Mouse (Mus musculus) thymus, adult 2 months (tissue): Measurements from ENCODE around the gene Gm8994. TPM values are rescaled to one million over a fixed set of nuclear protein-coding genes. Genes with fewer than 3 reads are reported as not detected.
"Not testable (repeated sequence)": the region's sequence is repeated elsewhere in the genome, so short reads cannot be mapped to it uniquely, and the experiment has no call there.

Experiments used
- DNase-seq: peaks from one replicate; pipeline ENCODE4 v3.0.0; 2021
- H3K27ac ChIP-seq: fragments of 200-500 bp; 2 replicates; pipeline ENCODE4 v1.5.1; 2012; ENCODE audit warnings: low read length, control low read depth; ENCODE audit not compliant: control insufficient read depth, insufficient read depth
- H3K27me3 ChIP-seq: fragments of 200-500 bp; 2 replicates; pipeline ENCODE4 v1.6.1; 2012; ENCODE audit warnings: mild to moderate bottlenecking, low read length, moderate library complexity, mixed read lengths; ENCODE audit not compliant: control insufficient read depth, insufficient read depth
- H3K36me3 ChIP-seq: fragments of 200-500 bp; 2 replicates; pipeline ENCODE4 v1.6.1; 2012; ENCODE audit warnings: mild to moderate bottlenecking, low read length, moderate library complexity; ENCODE audit not compliant: control insufficient read depth, insufficient read depth
- H3K4me1 ChIP-seq: fragments of 200-500 bp; replicated peaks from 2 replicates; pipeline ENCODE4 v1.6.1; 2012; ENCODE audit warnings: low read length; ENCODE audit not compliant: control insufficient read depth, insufficient read depth
- H3K4me3 ChIP-seq: fragments of 200-500 bp; 2 replicates; pipeline ENCODE4 v1.5.1; 2012; ENCODE audit warnings: mild to moderate bottlenecking, low read length, control low read depth, moderate library complexity; ENCODE audit not compliant: control insufficient read depth, insufficient read depth
- CTCF ChIP-seq: fragments of 200-500 bp; IDR thresholded peaks from 2 replicates; pipeline ENCODE4 v1.5.1; 2012; ENCODE audit warnings: mild to moderate bottlenecking, control low read depth, low read length, moderate library complexity, borderline replicate concordance; ENCODE audit not compliant: control insufficient read depth, poor library complexity, insufficient read depth; ENCODE audit errors: extremely low read depth
- POLR2A ChIP-seq: fragments of 200-500 bp; IDR thresholded peaks from 2 replicates; pipeline ENCODE4 v1.6.1; 2012; ENCODE audit warnings: mild to moderate bottlenecking, low read length, control low read depth, moderate library complexity; ENCODE audit not compliant: control insufficient read depth, poor library complexity, insufficient read depth; ENCODE audit errors: extremely low read depth
- WGBS: fragments of 180-500 bp; shearing (Covaris S2); methylation state at CpG from one replicate; pipeline ENCODE4 v1.1.7; 2018; 5-methylcytosine and 5-hydroxymethylcytosine counted together
- polyA plus RNA-seq: library from polyadenylated mRNA; depleted of rRNA; stranded (reverse); fragments of >200 nt; gene quantifications from 2 replicates; pipeline ENCODE4 v1.2.3, GENCODE M21; 2012

Gene Gm8994
- polyA plus RNA-seq, 1 experiment: 0.08 TPM

- H3K27ac ChIP-seq: no peak overlapping the region
- H3K27me3 ChIP-seq: no peaks in the 10 kb centered on the region
- TF ChIP-seq POLR2A (no peak), CTCF (peak; percentile 43; the same call in 1 of the 2 replicates)
- H3K4me3 ChIP-seq: no peak overlapping the region
- no peaks in the 10 kb centered on the region for H3K4me1 ChIP-seq
- H3K36me3 ChIP-seq: no peaks in the 10 kb centered on the region
- no peak for DNase-seq
- 87% methylated on average over 6 of the region's 6 CpGs for whole genome bisulfite sequencing
These were observed 33.6 kb upstream of the Gm8994 start for GRCm38 (mm10) chr6:136293700-136294099.

- no peak overlapping the region for H3K4me3 ChIP-seq
- H3K4me1 ChIP-seq: no peaks in the 10 kb centered on the region
- no peaks in the 10 kb centered on the region for H3K27me3 ChIP-seq
- TF ChIP-seq CTCF: no peak
- no peaks in the 10 kb centered on the region for H3K36me3 ChIP-seq
- WGBS: 87% methylated on average over 4 of the region's 4 CpGs
- H3K27ac ChIP-seq: no peak overlapping the region
- DNase-seq: no peak
These were observed 31.5 kb upstream of the Gm8994 start for GRCm38 (mm10) chr6:136295821-136296220.

- DNase-seq: no peak
- Histone ChIP-seq H3K4me3 (no peak overlapping the region), H3K36me3 (no peaks in the 10 kb centered on the region), H3K4me1 (no peaks in the 10 kb centered on the region), H3K27ac (no peak overlapping the region), H3K27me3 (no peaks in the 10 kb centered on the region)
- WGBS: 89% methylated on average over 2 of the region's 2 CpGs
- TF ChIP-seq POLR2A (no peak), CTCF (no peak)
These were observed 31.1 kb upstream of the Gm8994 start for GRCm38 (mm10) chr6:136296251-136296650.

GRCm38 (mm10) chr6:136303514-136303913 lies 23.8 kb upstream of the Gm8994 start:
- no peaks in the 10 kb centered on the region for H3K4me1 ChIP-seq
- TF ChIP-seq POLR2A: no peak
- no peak for TF ChIP-seq CTCF
- H3K4me3 ChIP-seq: no peak overlapping the region
- DNase-seq: no peak
- no peak overlapping the region for H3K27ac ChIP-seq
- no peaks in the 10 kb centered on the region for H3K27me3 ChIP-seq
- no peaks in the 10 kb centered on the region for H3K36me3 ChIP-seq

DNA sequence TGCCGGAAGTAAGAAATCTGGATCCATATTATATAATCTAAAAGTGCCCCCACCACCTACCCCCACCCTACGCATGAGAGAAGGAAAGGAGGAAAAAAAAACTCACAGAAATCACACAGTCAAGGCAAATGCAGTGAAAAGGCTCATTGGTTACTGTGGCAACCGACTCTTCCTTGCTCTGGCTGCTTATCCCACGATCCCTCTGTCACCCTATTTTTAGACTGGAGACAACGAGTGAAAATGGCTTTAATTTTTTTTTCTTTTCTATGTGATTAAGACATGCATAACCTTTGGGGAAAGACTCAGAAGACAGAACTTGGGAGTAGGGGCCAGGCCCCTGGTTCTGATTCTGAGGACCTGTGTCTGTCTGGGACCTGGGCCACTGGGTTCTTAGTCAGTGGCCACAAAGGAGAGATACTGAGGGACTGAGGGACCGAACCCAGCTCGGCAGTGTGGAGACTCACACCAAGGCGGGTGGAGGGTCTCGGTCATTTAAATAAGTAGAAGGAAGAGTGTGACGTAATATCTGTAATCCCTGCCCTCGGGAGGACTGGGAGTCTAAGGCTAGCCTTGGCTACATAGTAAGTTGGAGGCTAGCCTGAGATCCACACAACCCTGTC lies 22.9 kb upstream of the Gm8994 start:
- Histone ChIP-seq H3K36me3 (no peaks in the 10 kb centered on the region), H3K4me3 (no peak overlapping the region), H3K4me1 (no peaks in the 10 kb centered on the region), H3K27me3 (no peaks in the 10 kb centered on the region), H3K27ac (no peak overlapping the region)
- WGBS: 88% methylated on average over 11 of the region's 11 CpGs
- no peak for DNase-seq
- TF ChIP-seq CTCF (no peak), POLR2A (no peak)

DNA sequence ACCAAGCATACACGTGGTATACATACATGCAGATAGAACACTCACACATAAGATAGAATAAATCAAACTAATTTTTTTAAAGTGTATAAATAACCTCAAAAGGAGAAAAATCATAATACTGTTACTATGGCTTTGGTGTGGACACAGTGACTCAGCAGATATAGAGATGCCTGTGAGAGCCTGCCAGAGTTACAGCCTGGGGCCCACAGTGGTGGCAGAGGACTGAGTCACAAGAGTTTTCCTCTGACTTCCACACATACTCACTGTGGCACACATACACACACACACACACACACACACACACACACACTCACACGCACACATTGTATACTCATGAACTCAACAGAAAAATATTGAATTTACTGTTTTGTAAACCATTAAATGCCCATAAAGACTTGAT lies 17.9 kb upstream of the Gm8994 start:
- 82% methylated on average over 2 of the region's 2 CpGs for WGBS
- Histone ChIP-seq H3K27ac (no peak overlapping the region), H3K27me3 (no peaks in the 10 kb centered on the region), H3K36me3 (no peaks in the 10 kb centered on the region), H3K4me1 (no peaks in the 10 kb centered on the region), H3K4me3 (no peak overlapping the region)
- no peak for DNase-seq
- TF ChIP-seq CTCF: no peak
- TF ChIP-seq POLR2A: no peak

- not testable (repeated sequence) for H3K4me3 ChIP-seq, H3K27me3 ChIP-seq, DNase-seq, H3K27ac ChIP-seq, H3K4me1 ChIP-seq, H3K36me3 ChIP-seq
- WGBS: 97% methylated on average over 26 of the region's 26 CpGs
These were observed 1.1 kb downstream of the Gm8994 start for GRCm38 (mm10) chr6:136328416-136328815.
